Mouse (Mus musculus): Measurements from ENCODE around the gene Secisbp2. TPM values are rescaled to one million over a fixed set of nuclear protein-coding genes. Genes with fewer than 3 reads are reported as not detected.
A peak's percentile ranks its signal among the peaks of the same experiment; 100 is the strongest.

Gene Secisbp2
- total and polyA plus RNA-seq, 2 experiments from 2014 or later: 18.7 to 20.2 TPM

GRCm38 (mm10) chr13:51676641-51677040, 25.1 kb downstream of the Secisbp2 start:
- H3K4me1 ChIP-seq (ENCODE audit: insufficient read depth): no peaks in the 10 kb centered on the region
- ATAC-seq: no peak
- DNase-seq: no peak
- WGBS: 73% methylated on average over 4 of the region's 4 CpGs
- no peak overlapping the region for H3K4me3 ChIP-seq (ENCODE audit: low read depth, low read length)
- no peak overlapping the region for H3K27ac ChIP-seq (ENCODE audit: low read depth, low read length)
- no peak for TF ChIP-seq CTCF (IDR thresholded peaks at IDR 0.05; ENCODE audit: low read depth)
- H3K4me2 ChIP-seq (ENCODE audit: low read depth): no peak overlapping the region
- H3K27me3 ChIP-seq (ENCODE audit: insufficient read depth, low read length): no peaks in the 10 kb centered on the region
- H3K9ac ChIP-seq: no peak overlapping the region
- H3K36me3 ChIP-seq (ENCODE audit: insufficient read depth): peaks cover 78% of the 10 kb centered on the region
- no peaks in the 10 kb centered on the region for H3K9me3 ChIP-seq (ENCODE audit: low read length)

- Histone ChIP-seq H3K9me3 (ENCODE audit: low read length) (no peaks in the 10 kb centered on the region), H3K27me3 (ENCODE audit: insufficient read depth, low read length) (no peaks in the 10 kb centered on the region), H3K36me3 (ENCODE audit: insufficient read depth) (peaks cover 82% of the 10 kb centered on the region), H3K27ac (ENCODE audit: low read depth, low read length) (no peak overlapping the region), H3K4me3 (ENCODE audit: low read depth, low read length) (no peak overlapping the region), H3K4me1 (ENCODE audit: insufficient read depth) (no peaks in the 10 kb centered on the region), H3K9ac (no peak overlapping the region), H3K4me2 (ENCODE audit: low read depth) (no peak overlapping the region)
- no peak for ATAC-seq
- TF ChIP-seq CTCF (IDR thresholded peaks at IDR 0.05; ENCODE audit: low read depth): no peak
- no peak for DNase-seq
- 98% methylated on average over 12 of the region's 12 CpGs for WGBS
Observed at GRCm38 (mm10) chr13:51677041-51677440, 25.5 kb downstream of the Secisbp2 start.

GRCm38 (mm10) chr13:51677630-51678185, 26.2 kb downstream of the Secisbp2 start:
- no peak for TF ChIP-seq CTCF (IDR thresholded peaks at IDR 0.05; ENCODE audit: low read depth)
- Histone ChIP-seq H3K4me3 (ENCODE audit: low read depth, low read length) (no peak overlapping the region), H3K27me3 (ENCODE audit: insufficient read depth, low read length) (no peaks in the 10 kb centered on the region), H3K4me2 (ENCODE audit: low read depth) (no peak overlapping the region), H3K9ac (no peak overlapping the region), H3K36me3 (ENCODE audit: insufficient read depth) (peaks cover 88% of the 10 kb centered on the region), H3K27ac (ENCODE audit: low read depth, low read length) (no peak overlapping the region), H3K9me3 (ENCODE audit: low read length) (no peaks in the 10 kb centered on the region), H3K4me1 (ENCODE audit: insufficient read depth) (no peaks in the 10 kb centered on the region)
- no peak for DNase-seq
- 84% methylated on average over 7 of the region's 7 CpGs for WGBS
- ATAC-seq: 0 out of 2 replicates have a peak, but pooled peaks have one; percentile 27

- no peak overlapping the region for H3K27ac ChIP-seq (ENCODE audit: low read depth, low read length)
- H3K9ac ChIP-seq: no peak overlapping the region
- H3K9me3 ChIP-seq (ENCODE audit: low read length): no peaks in the 10 kb centered on the region
- H3K4me2 ChIP-seq (ENCODE audit: low read depth): no peak overlapping the region
- TF ChIP-seq CTCF (IDR thresholded peaks at IDR 0.05; ENCODE audit: low read depth): no peak
- H3K27me3 ChIP-seq (ENCODE audit: insufficient read depth, low read length): no peaks in the 10 kb centered on the region
- no peak for DNase-seq
- WGBS: 90% methylated on average over 6 of the region's 6 CpGs
- no peak for ATAC-seq
- H3K4me1 ChIP-seq (ENCODE audit: insufficient read depth): no peaks in the 10 kb centered on the region
- peaks cover 91% of the 10 kb centered on the region for H3K36me3 ChIP-seq (ENCODE audit: insufficient read depth)
- H3K4me3 ChIP-seq (ENCODE audit: low read depth, low read length): no peak overlapping the region
Observed at GRCm38 (mm10) chr13:51678687-51679086, 27.2 kb downstream of the Secisbp2 start.

- DNase-seq: no peak
- H3K4me1 ChIP-seq (ENCODE audit: insufficient read depth): no peaks in the 10 kb centered on the region
- peaks cover 88% of the 10 kb centered on the region for H3K36me3 ChIP-seq (ENCODE audit: insufficient read depth)
- no peak for TF ChIP-seq CTCF (IDR thresholded peaks at IDR 0.05; ENCODE audit: low read depth)
- no peaks in the 10 kb centered on the region for H3K27me3 ChIP-seq (ENCODE audit: insufficient read depth, low read length)
- no peak overlapping the region for H3K4me2 ChIP-seq (ENCODE audit: low read depth)
- H3K9ac ChIP-seq: no peak overlapping the region
- no peaks in the 10 kb centered on the region for H3K9me3 ChIP-seq (ENCODE audit: low read length)
- WGBS: 89% methylated on average over 4 of the region's 4 CpGs
- H3K27ac ChIP-seq (ENCODE audit: low read depth, low read length): no peak overlapping the region
- no peak overlapping the region for H3K4me3 ChIP-seq (ENCODE audit: low read depth, low read length)
- ATAC-seq: no peak
Observed at GRCm38 (mm10) chr13:51679332-51679731, 27.8 kb downstream of the Secisbp2 start.

- Histone ChIP-seq H3K4me3 (ENCODE audit: low read depth, low read length) (no peak overlapping the region), H3K36me3 (ENCODE audit: insufficient read depth) (peaks cover 89% of the 10 kb centered on the region), H3K27me3 (ENCODE audit: insufficient read depth, low read length) (no peaks in the 10 kb centered on the region), H3K9me3 (ENCODE audit: low read length) (no peaks in the 10 kb centered on the region), H3K4me2 (ENCODE audit: low read depth) (no peak overlapping the region), H3K9ac (no peak overlapping the region), H3K4me1 (ENCODE audit: insufficient read depth) (no peaks in the 10 kb centered on the region), H3K27ac (ENCODE audit: low read depth, low read length) (no peak overlapping the region)
- 88% methylated on average over 5 of the region's 5 CpGs for WGBS
- ATAC-seq (no peak), DNase-seq (no peak)
- no peak for TF ChIP-seq CTCF (IDR thresholded peaks at IDR 0.05; ENCODE audit: low read depth)
Observed at GRCm38 (mm10) chr13:51681076-51681475, 29.6 kb downstream of the Secisbp2 start.

GRCm38 (mm10) chr13:51681634-51682033, 30.1 kb downstream of the Secisbp2 start:
- Histone ChIP-seq H3K9me3 (ENCODE audit: low read length) (no peaks in the 10 kb centered on the region), H3K36me3 (ENCODE audit: insufficient read depth) (peaks cover 87% of the 10 kb centered on the region), H3K9ac (no peak overlapping the region), H3K4me3 (ENCODE audit: low read depth, low read length) (no peak overlapping the region), H3K4me1 (ENCODE audit: insufficient read depth) (no peaks in the 10 kb centered on the region), H3K27me3 (ENCODE audit: insufficient read depth, low read length) (no peaks in the 10 kb centered on the region), H3K4me2 (ENCODE audit: low read depth) (no peak overlapping the region), H3K27ac (ENCODE audit: low read depth, low read length) (no peak overlapping the region)
- 96% methylated on average over 8 of the region's 8 CpGs for WGBS
- no peak for DNase-seq
- no peak for ATAC-seq
- no peak for TF ChIP-seq CTCF (IDR thresholded peaks at IDR 0.05; ENCODE audit: low read depth)
